Mouse (Mus musculus) liver, adult 2 months (tissue): ENCODE measurements around the gene Gm10392. TPM values are rescaled to one million over a fixed set of nuclear protein-coding genes. Genes with fewer than 3 reads are reported as not detected.

Experiments used
- DNase-seq: peaks from one replicate; pipeline ENCODE4 v3.0.0-alpha.2; 2011; ENCODE audit warnings: low read depth, low spot score; ENCODE audit errors: extremely low read depth
- H3K27ac ChIP-seq: fragments of 200-500 bp; replicated peaks from 2 replicates; pipeline ENCODE4 v1.5.1; 2012; ENCODE audit warnings: low read depth, mild to moderate bottlenecking, control low read depth, inconsistent platforms, low read length; ENCODE audit not compliant: insufficient read depth
- H3K27me3 ChIP-seq: fragments of 200-500 bp; 2 replicates; pipeline ENCODE4 v1.6.1; 2012; ENCODE audit warnings: mild to moderate bottlenecking, moderate library complexity, low read length, inconsistent platforms; ENCODE audit not compliant: control insufficient read depth, insufficient read depth
- H3K36me3 ChIP-seq: fragments of 200-500 bp; 2 replicates; pipeline ENCODE4 v1.6.1; 2012; ENCODE audit warnings: low read length, inconsistent platforms; ENCODE audit not compliant: control insufficient read depth, insufficient read depth
- H3K4me1 ChIP-seq: fragments of 200-500 bp; 2 replicates; pipeline ENCODE4 v1.6.1; 2011; ENCODE audit warnings: low read length; ENCODE audit not compliant: control insufficient read depth, insufficient read depth
- H3K4me3 ChIP-seq: fragments of 200-500 bp; 2 replicates; pipeline ENCODE4 v1.5.1; 2011; ENCODE audit warnings: low read depth, mild to moderate bottlenecking, control low read depth, low read length, moderate library complexity; ENCODE audit not compliant: insufficient read depth
- H3K79me2 ChIP-seq: fragments of 200-500 bp; 2 replicates; pipeline ENCODE4 v1.6.1; 2012; ENCODE audit warnings: inconsistent platforms, mild to moderate bottlenecking, low read length, moderate library complexity; ENCODE audit not compliant: control insufficient read depth, insufficient read depth
- H3K9ac ChIP-seq: fragments of 200-500 bp; 2 replicates; pipeline ENCODE4 v1.6.1; 2012; ENCODE audit warnings: low read depth, mild to moderate bottlenecking, control low read depth, inconsistent platforms, low read length
- CTCF ChIP-seq: fragments of 200-500 bp; IDR thresholded peaks from 2 replicates; pipeline ENCODE4 v1.5.1; 2011; ENCODE audit warnings: low read depth, low read length, control low read depth
- POLR2A ChIP-seq: fragments of 200-500 bp; IDR thresholded peaks from 2 replicates; pipeline ENCODE4 v1.6.1; 2011; ENCODE audit warnings: low read length, control low read depth; ENCODE audit not compliant: insufficient read depth; ENCODE audit errors: extremely low read depth
- WGBS: fragments of 180-500 bp; shearing (Covaris S2); methylation state at CpG from one replicate; pipeline ENCODE4 v1.1.7; 2018; 5-methylcytosine and 5-hydroxymethylcytosine counted together
- polyA plus RNA-seq: library from polyadenylated mRNA; depleted of rRNA; stranded (reverse); fragments of >200 nt; gene quantifications from 2 replicates; pipeline ENCODE4 v1.2.3, GENCODE M21; 2012
- total RNA-seq: library from RNA; depleted of rRNA; stranded (reverse); fragments of >200 nt; gene quantifications from 2 replicates; pipeline ENCODE4 v1.2.3, GENCODE M21; 2014

Gene Gm10392
- total and polyA plus RNA-seq, 2 experiments: not detected

- peak; percentile 78 for DNase-seq
- H3K27me3 ChIP-seq: no peaks in the 10 kb centered on the region
- H3K4me3 ChIP-seq: peak overlapping the region; percentile 76
- no peaks in the 10 kb centered on the region for H3K36me3 ChIP-seq
- under 1% methylated on average over 74 of the region's 84 CpGs for WGBS
- peak overlapping the region; percentile 84 for H3K9ac ChIP-seq
- peak overlapping the region; percentile 98 for H3K27ac ChIP-seq
- H3K79me2 ChIP-seq: peaks cover 6% of the 10 kb centered on the region; the same call in 1 of the 2 replicates
- peaks cover 24% of the 10 kb centered on the region for H3K4me1 ChIP-seq
- TF ChIP-seq CTCF (no peak), POLR2A (peak; percentile 90)
Observed at GRCm38 (mm10) chr11:77512891-77513810, 5.8 kb downstream of the Gm10392 start.

GRCm38 (mm10) chr11:77511336-77511735, 7.7 kb downstream of the Gm10392 start:
- 91% methylated on average over 5 of the region's 5 CpGs for WGBS
- no peak overlapping the region for H3K4me3 ChIP-seq
- TF ChIP-seq POLR2A (no peak), CTCF (no peak)
- H3K9ac ChIP-seq: no peak overlapping the region
- peaks cover 14% of the 10 kb centered on the region; the same call in 1 of the 2 replicates for H3K4me1 ChIP-seq
- H3K79me2 ChIP-seq: peaks cover 6% of the 10 kb centered on the region; the same call in 1 of the 2 replicates
- no peak for DNase-seq
- no peak overlapping the region for H3K27ac ChIP-seq
- no peaks in the 10 kb centered on the region for H3K36me3 ChIP-seq
- no peaks in the 10 kb centered on the region for H3K27me3 ChIP-seq

GRCm38 (mm10) chr11:77508068-77509021, 10.7 kb downstream of the Gm10392 start:
- H3K79me2 ChIP-seq: no peaks in the 10 kb centered on the region; the same call in 1 of the 2 replicates
- WGBS: 23% methylated on average over 49 of the region's 49 CpGs
- peak overlapping the region; percentile 67 for H3K9ac ChIP-seq

GRCm38 (mm10) chr11:77507426-77507825, 11.6 kb downstream of the Gm10392 start:
- Histone ChIP-seq H3K4me3 (no peak overlapping the region), H3K79me2 (no peaks in the 10 kb centered on the region; the same call in 1 of the 2 replicates), H3K4me1 (peaks cover 4% of the 10 kb centered on the region; the same call in 1 of the 2 replicates), H3K27ac (no peak overlapping the region), H3K36me3 (no peaks in the 10 kb centered on the region), H3K9ac (no peak overlapping the region), H3K27me3 (no peaks in the 10 kb centered on the region)
- DNase-seq: no peak
- TF ChIP-seq CTCF: no peak
- no peak for TF ChIP-seq POLR2A
- WGBS: 78% methylated on average over 4 of the region's 4 CpGs

More at GRCm38 (mm10) chr11:77508068-77509021, 10.7 kb downstream of the Gm10392 start:
- TF ChIP-seq POLR2A (no peak), CTCF (peak; percentile 82)
- DNase-seq: no peak
- Histone ChIP-seq H3K27me3 (no peaks in the 10 kb centered on the region), H3K4me1 (peaks cover 8% of the 10 kb centered on the region; the same call in 1 of the 2 replicates), H3K27ac (no peak overlapping the region), H3K36me3 (no peaks in the 10 kb centered on the region), H3K4me3 (peak overlapping the region; percentile 56; the same call in 1 of the 2 replicates)

- peaks cover 3% of the 10 kb centered on the region; the same call in 1 of the 2 replicates for H3K4me1 ChIP-seq
- WGBS: 93% methylated on average over 6 of the region's 6 CpGs
- no peak overlapping the region for H3K4me3 ChIP-seq
- no peaks in the 10 kb centered on the region for H3K27me3 ChIP-seq
- no peak for DNase-seq
- no peaks in the 10 kb centered on the region for H3K79me2 ChIP-seq
- no peak for TF ChIP-seq CTCF
- TF ChIP-seq POLR2A: no peak
- H3K36me3 ChIP-seq: no peaks in the 10 kb centered on the region
- no peak overlapping the region for H3K27ac ChIP-seq
- no peak overlapping the region for H3K9ac ChIP-seq
Observed at GRCm38 (mm10) chr11:77506941-77507340, 12.1 kb downstream of the Gm10392 start.
